Mouse (Mus musculus) ES-E14 (cell line): Measurements from ENCODE around the gene Hist1h2bc.

Experiments
- CHD2 ChIP-seq: IDR thresholded peaks from 2 replicates; pipeline ENCODE4 v1.6.1; 2014; ENCODE audit warnings: mild to moderate bottlenecking, low read depth, low read length, inconsistent platforms
- MAFK ChIP-seq: IDR thresholded peaks from 2 replicates; pipeline ENCODE4 v1.6.1; 2014; ENCODE audit warnings: mild to moderate bottlenecking, low read depth, low read length, inconsistent platforms; ENCODE audit not compliant: insufficient read depth
- ZC3H11A ChIP-seq: IDR thresholded peaks from 2 replicates; pipeline ENCODE4 v1.6.1; 2012; ENCODE audit warnings: low read depth, mild to moderate bottlenecking, inconsistent platforms, low read length, borderline replicate concordance
- ZNF384 ChIP-seq: IDR thresholded peaks from 2 replicates; pipeline ENCODE4 v1.6.1; 2012; ENCODE audit warnings: low read depth, low read length, inconsistent platforms

DNA sequence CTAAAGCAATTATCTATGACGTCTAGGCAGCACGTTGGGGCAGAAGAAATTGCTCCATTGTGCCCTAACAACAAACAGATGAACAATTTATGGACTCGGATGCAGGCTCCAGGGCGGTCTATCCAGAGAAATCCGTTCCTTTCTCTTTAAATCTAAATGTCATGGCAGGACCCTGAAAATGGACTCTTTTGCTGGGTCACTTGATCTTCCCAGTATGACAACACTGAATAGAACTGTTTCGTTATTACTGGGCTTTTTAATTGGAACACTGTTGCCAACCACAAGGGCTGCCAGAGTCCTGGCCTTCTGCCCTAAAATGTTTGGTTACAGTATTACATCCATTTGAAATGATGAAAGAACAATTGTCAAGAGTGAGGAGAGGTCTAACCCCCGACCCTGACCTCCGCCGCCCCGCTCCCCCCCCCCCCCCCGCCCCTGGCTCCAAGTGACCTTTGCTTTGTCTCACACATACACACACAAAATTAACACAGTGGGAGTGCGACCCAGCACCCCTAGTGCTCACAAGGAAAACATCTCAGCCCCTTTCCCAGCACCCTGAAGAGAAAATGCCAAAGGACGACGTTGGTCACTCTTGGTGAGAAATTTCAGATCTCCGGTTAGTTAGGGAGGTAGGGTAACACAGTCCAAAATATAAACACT lies 25.8 kb downstream of the Hist1h2bc start:
- TF ChIP-seq ZNF384 = no peak
- TF ChIP-seq CHD2 = no peak
- no peak for TF ChIP-seq MAFK
- no peak for TF ChIP-seq ZC3H11A
